In the genomic region with DNA sequence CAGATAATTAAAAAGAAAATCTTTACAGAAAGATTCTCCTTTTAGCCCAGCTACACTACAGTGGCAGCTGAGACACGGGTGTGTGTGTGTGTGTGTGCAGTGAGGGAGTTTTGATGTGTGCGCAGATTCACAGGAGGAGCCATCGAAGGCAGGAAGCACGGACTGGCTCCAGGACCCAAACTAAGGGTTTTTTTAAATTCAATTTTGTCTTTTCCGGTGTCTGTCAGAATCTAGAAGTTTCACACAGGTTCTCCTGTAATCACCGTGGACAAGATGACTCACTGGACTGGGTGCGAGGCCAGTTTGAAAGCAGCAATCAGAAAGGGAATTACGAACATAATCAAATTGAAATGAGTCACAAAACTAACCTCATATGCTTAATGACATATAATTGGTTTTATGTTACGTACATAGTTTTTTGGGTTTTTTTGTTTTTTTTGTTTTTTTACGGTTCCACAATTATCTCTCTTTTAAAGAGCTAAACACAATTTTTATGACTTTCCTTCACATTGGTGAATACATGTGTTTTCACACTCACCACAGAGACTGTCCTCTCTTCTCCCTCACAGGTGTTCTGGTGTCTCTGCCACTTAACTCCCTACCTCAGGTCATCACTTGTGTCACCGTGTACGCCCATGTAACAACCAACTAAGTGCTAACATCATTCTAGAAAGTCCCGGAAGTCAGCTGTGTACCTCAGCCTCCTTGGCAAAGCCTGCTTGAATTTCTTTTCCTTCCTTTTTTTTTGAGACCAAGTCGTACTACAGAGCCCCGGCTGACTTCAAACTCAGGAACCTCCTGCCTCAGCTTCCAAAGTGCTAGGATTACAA, we compare ENCODE assay signal across 18 mouse cellular contexts. TPM values are rescaled to one million over a fixed set of nuclear protein-coding genes. Genes with fewer than 3 reads are reported as not detected.
DNase-seq lines count a peak whose midpoint lies in the region; ATAC-seq lines count a peak whose summit lies in the region.
"Had no signal": no experiment of that assay in that cellular context is flagged by ENCODE, and none has a peak within 500 bp of the region (broad histone marks: within the 10 kb centered on the region; RNA-seq: fewer than 3 reads in every experiment).

No protein-coding gene starts in this region.

- peaks cover 43% of the 10 kb centered on the region for H3K36me3 ChIP-seq in kidney, embryonic 15.5 days
- H3K36me3 ChIP-seq in midbrain, embryonic 16.5 days (ENCODE audit: control insufficient read depth, insufficient read depth, low read length) = peaks cover 10% of the 10 kb centered on the region

- H3K27me3 ChIP-seq in kidney, embryonic 15.5 days = no peaks in the 10 kb centered on the region
- no peaks in the 10 kb centered on the region for H3K27me3 ChIP-seq in midbrain, embryonic 16.5 days (ENCODE audit: control insufficient read depth, insufficient read depth, low read depth, low read length)
- H3K27me3 ChIP-seq: embryonic facial prominence, embryonic 12.5 days had no signal

- DNase-seq in kidney, adult 18-20 months = no peak
- DNase-seq in CD4-positive, CD25-positive, alpha-beta regulatory T cell, adult 2 months (ENCODE audit: low read depth, low spot score) = peak; percentile 77
- DNase-seq in induced T-regulatory cell, adult 2 months (ENCODE audit: low read depth) = peak; percentile 88
- peak; percentile 72 for DNase-seq in naive thymus-derived CD4-positive, alpha-beta T cell, adult 2 months (ENCODE audit: low read depth)
- DNase-seq in spleen, postnatal 4 days (ENCODE audit: low spot score in 2 of 2) = no peak
- DNase-seq in layer of hippocampus, adult 18-20 months (ENCODE audit: low spot score in 2 of 2) = no peak
- DNase-seq: cerebellum, adult 11 months; cerebellum, postnatal 36 days; kidney, adult 9 months; thymus, postnatal 14 days had no signal

- ATAC-seq in kidney, embryonic 15.5 days (replicated peaks; ENCODE audit: low FRiP score) = no peak
- no peak for ATAC-seq in midbrain, embryonic 16.5 days

- H3K9me3 ChIP-seq in kidney, embryonic 15.5 days (replicated peaks) = no peaks in the 10 kb centered on the region
- H3K9me3 ChIP-seq in midbrain, embryonic 16.5 days (replicated peaks; ENCODE audit: control insufficient read depth, low read length, poor library complexity, severe bottlenecking) = no peaks in the 10 kb centered on the region
- H3K9me3 ChIP-seq: embryonic facial prominence, embryonic 12.5 days; forebrain, embryonic 10.5 days; heart, embryonic 12.5 days; hindbrain, embryonic 10.5 days; limb, embryonic 10.5 days had no signal

- H3K27ac ChIP-seq in kidney, embryonic 15.5 days = peak overlapping the region; percentile 76
- no peak overlapping the region for H3K27ac ChIP-seq in midbrain, embryonic 16.5 days (ENCODE audit: low read length)
- H3K27ac ChIP-seq: embryonic facial prominence, embryonic 12.5 days; forebrain, embryonic 10.5 days; hindbrain, embryonic 10.5 days; limb, embryonic 10.5 days; liver, embryonic 14.5 days had no signal

- no peak overlapping the region for H3K4me3 ChIP-seq in kidney, embryonic 15.5 days (replicated peaks)
- H3K4me3 ChIP-seq in midbrain, embryonic 16.5 days (ENCODE audit: low read depth, low read length) = no peak overlapping the region
- H3K4me3 ChIP-seq: embryonic facial prominence, embryonic 12.5 days; forebrain, embryonic 10.5 days; heart, embryonic 12.5 days; hindbrain, embryonic 10.5 days; limb, embryonic 10.5 days had no signal

- peaks cover 53% of the 10 kb centered on the region for H3K4me1 ChIP-seq in kidney, embryonic 15.5 days
- H3K4me1 ChIP-seq in midbrain, embryonic 16.5 days (ENCODE audit: control insufficient read depth, insufficient read depth, low read length) = peaks cover 23% of the 10 kb centered on the region

- no peak overlapping the region for H3K9ac ChIP-seq in kidney, embryonic 15.5 days
- H3K9ac ChIP-seq in midbrain, embryonic 16.5 days (ENCODE audit: low read depth, low read length) = no peak overlapping the region
- H3K9ac ChIP-seq: embryonic facial prominence, embryonic 12.5 days; heart, embryonic 12.5 days; liver, embryonic 14.5 days had no signal

- H3K4me2 ChIP-seq in kidney, embryonic 15.5 days = peak overlapping the region; percentile 62; the same call in 1 of the 2 replicates
- H3K4me2 ChIP-seq in midbrain, embryonic 16.5 days (ENCODE audit: low read length) = no peak overlapping the region
- H3K4me2 ChIP-seq: embryonic facial prominence, embryonic 12.5 days; heart, embryonic 12.5 days had no signal

- WGBS in kidney, embryonic 15.5 days = 86% methylated on average over 15 of the region's 15 CpGs
- 91% methylated on average over 15 of the region's 15 CpGs for WGBS in midbrain, embryonic 16.5 days

RNA-seq across cellular contexts. Expression of a gene that starts 15.4 kb away (rescaled TPM):
- polyA plus RNA-seq in kidney, embryonic 15.5 days (2015; fragmentation: Nextera tagmentation; extraction: Ambion mirVana) = 5.5 and 6.0 TPM in 2 replicates
- polyA plus RNA-seq in midbrain, embryonic 16.5 days (2015; fragmentation: Nextera tagmentation; extraction: Ambion mirVana) = 1.3 and 1.4 TPM in 2 replicates
- total RNA-seq in layer of hippocampus, adult 18-20 months (2021) = 1 to 10 TPM; 1.4 to 2.6 TPM

RNA-seq across cellular contexts. Expression of a gene that starts 15.6 kb away (rescaled TPM):
- polyA plus RNA-seq in kidney, embryonic 15.5 days (2015; fragmentation: Nextera tagmentation; extraction: Ambion mirVana) = 642 and 672 TPM in 2 replicates
- polyA plus RNA-seq in midbrain, embryonic 16.5 days (2015; fragmentation: Nextera tagmentation; extraction: Ambion mirVana) = 82.2 and 92.0 TPM in 2 replicates
- total RNA-seq in layer of hippocampus, adult 18-20 months (2021) = 10 to 100 TPM; 36.0 to 37.1 TPM

Comparison
In these comparisons a context has a peak if more than half of its experiments do, and no peak if none do; other contexts are left out.
1. DNase-seq: peak in CD4-positive, CD25-positive, alpha-beta regulatory T cell, adult 2 months (single experiment), induced T-regulatory cell, adult 2 months (single experiment) and naive thymus-derived CD4-positive, alpha-beta T cell, adult 2 months (single experiment); none in kidney, adult 18-20 months (single experiment), spleen, postnatal 4 days (0 of 2) and layer of hippocampus, adult 18-20 months (0 of 2).